ENCODE assay signal across 9 mouse cellular contexts in the genomic region with DNA sequence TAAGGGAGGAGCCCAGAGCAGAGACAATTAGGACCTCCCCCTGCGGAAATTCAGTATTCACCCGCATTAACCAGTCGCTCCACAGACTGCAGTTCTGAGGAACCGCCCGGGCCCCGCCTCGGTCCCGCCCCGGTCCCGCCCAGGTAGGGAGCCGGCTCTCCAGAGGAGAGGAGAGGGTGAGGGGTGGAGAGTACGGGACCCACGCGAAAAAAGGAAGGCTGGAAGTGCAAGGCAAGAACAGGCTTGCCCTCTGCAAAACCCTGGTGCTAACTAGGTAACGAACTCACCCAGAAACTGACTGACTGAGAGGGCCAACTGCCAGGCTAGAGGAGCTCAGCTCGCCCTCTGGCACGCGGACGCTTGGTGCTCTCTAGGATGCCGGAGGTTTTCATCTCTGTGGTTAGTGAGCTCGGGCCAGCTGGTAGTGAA. TPM values are rescaled to one million over a fixed set of nuclear protein-coding genes. Genes with fewer than 3 reads are reported as not detected.
A peak's percentile ranks its signal among the peaks of the same experiment; 100 is the strongest.
DNase-seq lines count a peak whose midpoint lies in the region; ATAC-seq lines count a peak whose summit lies in the region.
"Had no signal": no experiment of that assay in that cellular context is flagged by ENCODE, and none has a peak within 500 bp of the region (broad histone marks: within the 10 kb centered on the region; RNA-seq: fewer than 3 reads in every experiment).

No protein-coding gene starts in this region.

- no peaks in the 10 kb centered on the region for H3K36me3 ChIP-seq in heart, embryonic 13.5 days
- no peaks in the 10 kb centered on the region for H3K36me3 ChIP-seq in liver, embryonic 12.5 days
- no peaks in the 10 kb centered on the region for H3K36me3 ChIP-seq in stomach, embryonic 15.5 days

- H3K9ac ChIP-seq in heart, embryonic 13.5 days, result peak overlapping the region; percentile 80
- peak overlapping the region; percentile 69 for H3K9ac ChIP-seq in liver, embryonic 12.5 days
- H3K9ac ChIP-seq in stomach, embryonic 15.5 days, result peak overlapping the region; percentile 30; the same call in 1 of the 2 replicates

- peak; percentile 92 for DNase-seq in CD4-positive helper T cell, adult 2 months (ENCODE audit: low read depth, low spot score)
- peak; percentile 75 for DNase-seq in brain, embryonic 18.5 days (ENCODE audit: low read depth, low spot score)
- peak; percentile 91 for DNase-seq in kidney, postnatal 10 days
- peak; percentile 73 to 78 for DNase-seq in natural killer cell, adult 2 months (ENCODE audit: low spot score in 2 of 2)

- peak overlapping the region; percentile 73 for H3K4me2 ChIP-seq in heart, embryonic 13.5 days
- peak overlapping the region; percentile 69 for H3K4me2 ChIP-seq in liver, embryonic 12.5 days
- peak overlapping the region; percentile 56 for H3K4me2 ChIP-seq in stomach, embryonic 15.5 days

- under 1% methylated on average over 21 of the region's 21 CpGs for WGBS in heart, embryonic 13.5 days
- 0% methylated on average over 21 of the region's 21 CpGs for WGBS in liver, embryonic 12.5 days (ENCODE audit: insufficient replicate concordance)
- WGBS in stomach, embryonic 15.5 days, result 0% methylated on average over 21 of the region's 21 CpGs

- no peaks in the 10 kb centered on the region for H3K27me3 ChIP-seq in heart, embryonic 13.5 days (replicated peaks)
- 0 out of 2 replicates have a peak, but pooled peaks cover 2% of the 10 kb centered on the region for H3K27me3 ChIP-seq in liver, embryonic 12.5 days (replicated peaks)
- H3K27me3 ChIP-seq in stomach, embryonic 15.5 days (replicated peaks), result no peaks in the 10 kb centered on the region

- H3K4me1 ChIP-seq in heart, embryonic 13.5 days, result 0 out of 2 replicates have a peak, but pooled peaks cover 3% of the 10 kb centered on the region
- H3K4me1 ChIP-seq in liver, embryonic 12.5 days, result peaks cover 10% of the 10 kb centered on the region
- peaks cover 4% of the 10 kb centered on the region; the same call in 1 of the 2 replicates for H3K4me1 ChIP-seq in stomach, embryonic 15.5 days

- peak overlapping the region; percentile 63 for H3K4me3 ChIP-seq in heart, embryonic 13.5 days
- H3K4me3 ChIP-seq in liver, embryonic 12.5 days, result peak overlapping the region; percentile 67
- peak overlapping the region; percentile 61 for H3K4me3 ChIP-seq in stomach, embryonic 15.5 days (replicated peaks)

- H3K9me3 ChIP-seq in heart, embryonic 13.5 days, result no peaks in the 10 kb centered on the region
- no peaks in the 10 kb centered on the region for H3K9me3 ChIP-seq in liver, embryonic 12.5 days (replicated peaks)
- no peaks in the 10 kb centered on the region for H3K9me3 ChIP-seq in stomach, embryonic 15.5 days

- peak overlapping the region; percentile 81 for H3K27ac ChIP-seq in heart, embryonic 13.5 days (replicated peaks)
- peak overlapping the region; percentile 53; the same call in 1 of the 2 replicates for H3K27ac ChIP-seq in liver, embryonic 12.5 days
- H3K27ac ChIP-seq in stomach, embryonic 15.5 days, result peak overlapping the region; percentile 87

- peak; percentile 94 for ATAC-seq in erythroid progenitor cell, adult 5-6 weeks (replicated peaks; ENCODE audit: low FRiP score, poor library complexity, severe bottlenecking)
- peak; percentile 97 for ATAC-seq in heart, embryonic 13.5 days (ENCODE audit: extremely low read depth, insufficient number of reproducible peaks, low FRiP score, low TSS enrichment)
- ATAC-seq in liver, embryonic 12.5 days, result peak; percentile 99
- peak; percentile 98 for ATAC-seq in stomach, embryonic 15.5 days (ENCODE audit: insufficient read depth, low FRiP score, low read depth)

RNA-seq across cellular contexts. Expression of gene Gm11273, which starts 5.0 kb away (rescaled TPM):
- total RNA-seq in erythroid progenitor cell, adult 5-6 weeks (2015; ENCODE audit: low replicate concordance), result 4.2 TPM in 1 of 2 replicates, not detected in the other
- total RNA-seq in erythroid progenitor cell, adult 5-6 weeks (2017; ENCODE audit: low replicate concordance), result 1.5 TPM in 1 of 2 replicates, not detected in the other
- 14.7 and 20.9 TPM in 2 replicates for polyA plus RNA-seq in heart, embryonic 13.5 days (2015; fragmentation: Nextera tagmentation; extraction: Ambion mirVana)
- 4.7 and 6.3 TPM in 2 replicates for polyA plus RNA-seq in liver, embryonic 12.5 days (2016; fragmentation: Nextera tagmentation; extraction: Ambion mirVana)
- 8.8 and 32.6 TPM in 2 replicates for polyA plus RNA-seq in stomach, embryonic 15.5 days (2015; fragmentation: Nextera tagmentation; extraction: Ambion mirVana)

RNA-seq across cellular contexts. Expression of gene AK157302, which starts 11.2 kb away (rescaled TPM):
- total RNA-seq in erythroid progenitor cell, adult 5-6 weeks (2015; ENCODE audit: low replicate concordance), result 2.9 and 8.4 TPM in 2 replicates
- total RNA-seq in erythroid progenitor cell, adult 5-6 weeks (2017; ENCODE audit: low replicate concordance), result 2.0 and 4.1 TPM in 2 replicates
- polyA plus RNA-seq in heart, embryonic 13.5 days (2015; fragmentation: Nextera tagmentation; extraction: Ambion mirVana), result 0.45 and 0.87 TPM in 2 replicates
- 0.56 TPM in 2 replicates for polyA plus RNA-seq in liver, embryonic 12.5 days (2016; fragmentation: Nextera tagmentation; extraction: Ambion mirVana)
- 0.68 and 1.1 TPM in 2 replicates for polyA plus RNA-seq in stomach, embryonic 15.5 days (2015; fragmentation: Nextera tagmentation; extraction: Ambion mirVana)

RNA-seq across cellular contexts. Expression of gene Zkscan8, which starts 24.7 kb away (rescaled TPM):
- 4.0 and 11.7 TPM in 2 replicates for total RNA-seq in erythroid progenitor cell, adult 5-6 weeks (2015; ENCODE audit: low replicate concordance)
- 1.3 and 1.7 TPM in 2 replicates for total RNA-seq in erythroid progenitor cell, adult 5-6 weeks (2017; ENCODE audit: low replicate concordance)
- polyA plus RNA-seq in heart, embryonic 13.5 days (2015; fragmentation: Nextera tagmentation; extraction: Ambion mirVana), result 3.8 and 4.8 TPM in 2 replicates
- 2.6 and 2.8 TPM in 2 replicates for polyA plus RNA-seq in liver, embryonic 12.5 days (2016; fragmentation: Nextera tagmentation; extraction: Ambion mirVana)
- 5.4 and 5.5 TPM in 2 replicates for polyA plus RNA-seq in stomach, embryonic 15.5 days (2015; fragmentation: Nextera tagmentation; extraction: Ambion mirVana)

RNA-seq across cellular contexts. Expression of gene Gm10065, which starts 27.0 kb away (rescaled TPM):
- total RNA-seq in erythroid progenitor cell, adult 5-6 weeks (2015; ENCODE audit: low replicate concordance), result not detected in 2 replicates
- not detected in 2 replicates for total RNA-seq in erythroid progenitor cell, adult 5-6 weeks (2017; ENCODE audit: low replicate concordance)
- polyA plus RNA-seq in heart, embryonic 13.5 days (2015; fragmentation: Nextera tagmentation; extraction: Ambion mirVana), result not detected in 2 replicates
- polyA plus RNA-seq in liver, embryonic 12.5 days (2016; fragmentation: Nextera tagmentation; extraction: Ambion mirVana), result not detected in 2 replicates
- not detected in 2 replicates for polyA plus RNA-seq in stomach, embryonic 15.5 days (2015; fragmentation: Nextera tagmentation; extraction: Ambion mirVana)
- polyA plus RNA-seq: gonadal fat pad, adult 2 months had no signal

RNA-seq across cellular contexts. Expression of gene Zkscan4, which starts 27.5 kb away (rescaled TPM):
- not detected in 2 replicates for total RNA-seq in erythroid progenitor cell, adult 5-6 weeks (2015; ENCODE audit: low replicate concordance)
- total RNA-seq in erythroid progenitor cell, adult 5-6 weeks (2017; ENCODE audit: low replicate concordance), result not detected in 2 replicates
- polyA plus RNA-seq in heart, embryonic 13.5 days (2015; fragmentation: Nextera tagmentation; extraction: Ambion mirVana), result 1.4 and 2.0 TPM in 2 replicates
- polyA plus RNA-seq in liver, embryonic 12.5 days (2016; fragmentation: Nextera tagmentation; extraction: Ambion mirVana), result 0.62 and 0.78 TPM in 2 replicates
- 2.9 and 3.1 TPM in 2 replicates for polyA plus RNA-seq in stomach, embryonic 15.5 days (2015; fragmentation: Nextera tagmentation; extraction: Ambion mirVana)

Comparison
In these comparisons a context has a peak if more than half of its experiments do, and no peak if none do; other contexts are left out.
1. Peak in every context shown above with its lines: DNase-seq, ATAC-seq, H3K4me3 ChIP-seq and H3K27ac ChIP-seq.
2. H3K9ac ChIP-seq: peak in every context shown above with its lines; median percentile 80 in heart, embryonic 13.5 days; 69 in liver, embryonic 12.5 days; 30 in stomach, embryonic 15.5 days.